Mouse (Mus musculus) lung, embryonic 16.5 days (tissue): ENCODE data around the gene Tubb4a. TPM values are rescaled to one million over a fixed set of nuclear protein-coding genes. Genes with fewer than 3 reads are reported as not detected.
A peak's percentile ranks its signal among the peaks of the same experiment; 100 is the strongest.

Experiments
- ATAC-seq: fragments of 200-750 bp; cut with Nextera tagmentation; 2 replicates; pipeline ENCODE4 v1.8.0; 2017; ENCODE audit warnings: low read depth, mild to moderate bottlenecking, moderate library complexity
- H3K27ac ChIP-seq: fragments of 300-500 bp; sonication (generic); 2 replicates; pipeline ENCODE4 v1.5.1; 2014; ENCODE audit warnings: mild to moderate bottlenecking, control low read depth, low read length
- H3K27me3 ChIP-seq: fragments of 300-500 bp; sonication (generic); 2 replicates; pipeline ENCODE4 v1.6.1; 2014; ENCODE audit warnings: low read depth, low read length, mixed read lengths; ENCODE audit not compliant: control insufficient read depth, insufficient read depth
- H3K36me3 ChIP-seq: fragments of 300-500 bp; sonication (generic); 2 replicates; pipeline ENCODE4 v1.6.1; 2014; ENCODE audit warnings: low read length; ENCODE audit not compliant: control insufficient read depth, insufficient read depth
- H3K4me1 ChIP-seq: fragments of 300-500 bp; sonication (generic); replicated peaks from 2 replicates; pipeline ENCODE4 v1.6.1; 2014; ENCODE audit warnings: low read length, mixed read lengths; ENCODE audit not compliant: control insufficient read depth, insufficient read depth
- H3K4me2 ChIP-seq: fragments of 300-500 bp; sonication (generic); 2 replicates; pipeline ENCODE4 v1.6.1; 2014; ENCODE audit warnings: low read depth, low read length, control low read depth
- H3K4me3 ChIP-seq: fragments of 300-500 bp; sonication (generic); 2 replicates; pipeline ENCODE4 v1.5.1; 2014; ENCODE audit warnings: mild to moderate bottlenecking, low read length, control low read depth
- H3K9ac ChIP-seq: fragments of 300-500 bp; sonication (generic); 2 replicates; pipeline ENCODE4 v1.6.1; 2014; ENCODE audit warnings: low read length, control low read depth
- H3K9me3 ChIP-seq: fragments of 300-500 bp; sonication (generic); 2 replicates; pipeline ENCODE4 v1.6.1; 2016; ENCODE audit warnings: low read length; ENCODE audit not compliant: control insufficient read depth
- WGBS: fragments of 180-500 bp; shearing (Covaris S2); extraction: QIAGEN DNeasy Blood & Tissue Kit; methylation state at CpG from one replicate; pipeline ENCODE4 v1.1.7; 2014; 5-methylcytosine and 5-hydroxymethylcytosine counted together
- polyA plus RNA-seq: library from polyadenylated mRNA; unstranded; fragments of >200 nt; fragmentation: Nextera tagmentation; extraction: Ambion mirVana; gene quantifications from 2 replicates; pipeline ENCODE4 v1.2.1, GENCODE M21; 2015

Tubb4a gene
- polyA plus RNA-seq, 1 experiment from 2014 or later = 15.0 TPM

DNA sequence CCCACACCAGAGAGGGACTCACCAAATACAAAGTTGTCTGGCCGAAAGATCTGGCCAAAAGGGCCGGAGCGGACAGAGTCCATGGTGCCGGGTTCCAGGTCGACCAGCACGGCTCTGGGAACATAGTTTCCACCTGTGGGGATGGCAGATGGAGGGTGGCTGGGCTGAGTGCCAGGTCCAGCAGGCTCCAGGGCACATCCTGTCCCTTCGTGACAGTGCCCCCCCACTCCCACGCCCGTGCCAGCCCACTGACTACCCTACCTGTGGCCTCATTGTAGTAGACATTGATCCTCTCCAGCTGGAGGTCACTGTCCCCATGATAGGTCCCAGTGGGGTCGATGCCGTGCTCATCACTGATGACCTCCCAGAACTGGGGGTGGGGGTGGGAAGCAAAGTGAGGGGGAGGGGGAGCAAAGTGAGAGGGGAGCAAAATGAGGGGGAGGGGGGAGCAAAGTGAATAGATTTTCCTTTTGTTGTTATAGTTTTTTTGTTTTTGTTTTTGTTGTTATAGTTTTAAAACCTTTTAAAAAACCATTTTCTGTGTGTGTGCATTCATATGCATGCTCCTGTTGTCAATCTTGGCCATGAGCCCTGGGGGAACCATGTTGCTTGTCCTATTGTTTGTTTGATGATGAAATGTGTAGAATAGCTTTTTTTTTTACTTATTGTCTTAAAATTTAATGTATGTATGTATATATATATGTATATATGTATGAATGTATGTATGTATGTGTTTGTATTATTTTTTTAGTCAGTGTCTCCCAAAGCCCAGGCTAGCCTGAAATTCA, 1.4 kb downstream of the Tubb4a start:
- no peaks in the 10 kb centered on the region for H3K9me3 ChIP-seq
- H3K4me1 ChIP-seq = peaks cover 5% of the 10 kb centered on the region
- no peak overlapping the region for H3K27ac ChIP-seq
- H3K4me2 ChIP-seq = no peak overlapping the region
- H3K27me3 ChIP-seq = no peaks in the 10 kb centered on the region
- H3K36me3 ChIP-seq = no peaks in the 10 kb centered on the region
- H3K4me3 ChIP-seq = no peak overlapping the region
- ATAC-seq = no peak
- H3K9ac ChIP-seq = no peak overlapping the region
- WGBS = 79% methylated on average over 11 of the region's 11 CpGs

DNA sequence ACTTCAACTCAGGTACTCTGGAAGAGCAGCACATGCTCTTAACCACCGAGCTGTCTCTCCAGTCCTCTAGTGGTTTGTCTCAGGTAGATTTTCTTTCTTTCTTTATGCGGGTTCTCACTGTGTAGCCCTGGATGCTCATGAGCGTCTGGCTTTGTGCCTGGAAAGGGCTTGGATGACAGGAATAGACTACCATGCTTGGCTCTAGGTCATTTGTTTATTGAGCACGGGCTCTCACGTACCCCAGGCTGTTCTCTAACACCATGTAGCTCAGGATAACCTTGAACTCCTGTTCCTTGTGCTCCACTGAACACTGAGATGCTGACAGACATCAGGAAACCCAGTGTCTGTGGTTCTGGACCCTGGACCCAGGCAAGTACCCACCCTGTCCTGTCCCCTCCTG, 5.1 kb downstream of the Tubb4a start:
- Histone ChIP-seq H3K9ac (no peak overlapping the region), H3K4me2 (no peak overlapping the region), H3K27ac (no peak overlapping the region), H3K9me3 (no peaks in the 10 kb centered on the region), H3K27me3 (no peaks in the 10 kb centered on the region), H3K4me1 (peaks cover 5% of the 10 kb centered on the region), H3K36me3 (no peaks in the 10 kb centered on the region), H3K4me3 (no peak overlapping the region)
- no peak for ATAC-seq
- 76% methylated on average over 5 of the region's 5 CpGs for WGBS

- Histone ChIP-seq H3K4me1 (no peaks in the 10 kb centered on the region), H3K27me3 (no peaks in the 10 kb centered on the region), H3K4me2 (no peak overlapping the region), H3K36me3 (no peaks in the 10 kb centered on the region), H3K27ac (no peak overlapping the region), H3K4me3 (no peak overlapping the region), H3K9ac (no peak overlapping the region), H3K9me3 (no peaks in the 10 kb centered on the region)
- ATAC-seq = no peak
- 91% methylated on average over 31 of the region's 31 CpGs for WGBS
Measured at GRCm38 (mm10) chr17:57081234-57081842, 6.2 kb downstream of the Tubb4a start.

DNA sequence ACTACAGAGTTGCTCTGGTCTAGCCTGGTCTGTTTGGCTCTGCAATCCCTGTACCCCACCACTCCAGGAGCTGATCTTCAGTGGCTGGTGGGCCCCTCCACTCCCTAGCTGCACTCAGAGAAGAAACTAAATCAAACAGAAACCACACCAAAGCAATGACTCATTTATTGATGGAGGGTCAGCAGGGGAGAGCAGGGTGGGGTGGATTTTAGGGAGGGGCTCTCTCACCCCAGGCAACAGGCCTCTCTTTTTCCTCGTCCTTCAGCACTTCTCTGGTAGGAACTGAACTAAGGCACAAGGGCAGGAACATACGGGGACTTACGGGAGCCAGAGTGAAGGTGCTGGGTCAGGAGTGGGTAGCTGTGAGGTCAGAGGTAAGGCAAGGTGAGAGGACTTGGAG, 7.7 kb downstream of the Tubb4a start:
- Histone ChIP-seq H3K9me3 (no peaks in the 10 kb centered on the region), H3K9ac (no peak overlapping the region), H3K36me3 (no peaks in the 10 kb centered on the region), H3K4me2 (no peak overlapping the region), H3K4me3 (no peak overlapping the region), H3K27ac (no peak overlapping the region), H3K4me1 (no peaks in the 10 kb centered on the region), H3K27me3 (no peaks in the 10 kb centered on the region)
- 69% methylated on average over 3 of the region's 3 CpGs for WGBS
- no peak for ATAC-seq

DNA sequence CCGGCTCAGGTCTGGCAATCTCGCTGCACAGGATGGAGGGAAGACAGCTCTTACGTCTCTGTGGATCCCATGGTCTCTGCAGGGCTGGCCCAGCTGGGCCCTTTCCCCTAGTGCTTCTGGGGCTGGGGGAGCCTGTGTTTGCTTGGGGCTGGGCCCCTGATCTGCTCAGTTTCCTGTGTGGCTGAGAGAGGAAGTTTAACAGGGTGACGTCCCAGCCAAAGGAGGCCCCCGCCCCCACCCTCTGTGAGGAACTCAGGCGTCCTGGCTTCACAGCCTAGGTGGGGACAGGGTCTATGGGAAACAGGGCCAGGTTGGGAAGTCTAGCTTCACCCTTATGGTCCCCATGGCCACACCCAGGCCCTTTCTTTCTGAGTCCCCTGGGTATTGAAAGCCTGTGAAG, 9.2 kb downstream of the Tubb4a start, which contains the start of gene Dennd1c:
Gene Dennd1c, minus strand, starts transcription at position 179 of the 400 bp plus-strand sequence.
- no peaks in the 10 kb centered on the region for H3K27me3 ChIP-seq
- peak within 1 kb of the TSS; percentile 34; the same call in 1 of the 2 replicates for H3K9ac ChIP-seq
- no peaks in the 10 kb centered on the region for H3K9me3 ChIP-seq
- no peak within 1 kb of the TSS for H3K4me3 ChIP-seq
- no peak within 1 kb of the TSS for H3K4me2 ChIP-seq
- no peaks in the 10 kb centered on the region for H3K36me3 ChIP-seq
- no peaks in the 10 kb centered on the region for H3K4me1 ChIP-seq
- peak; percentile 61 for ATAC-seq
- H3K27ac ChIP-seq = no peak within 1 kb of the TSS
- 29% methylated on average over 6 of the region's 6 CpGs for WGBS

- H3K9me3 ChIP-seq = no peaks in the 10 kb centered on the region
- H3K4me1 ChIP-seq = no peaks in the 10 kb centered on the region
- no peak overlapping the region for H3K4me2 ChIP-seq
- H3K4me3 ChIP-seq = no peak overlapping the region
- H3K27ac ChIP-seq = no peak overlapping the region
- H3K27me3 ChIP-seq = no peaks in the 10 kb centered on the region
- 41% methylated on average over 3 of the region's 3 CpGs for WGBS
- H3K9ac ChIP-seq = no peak overlapping the region
- H3K36me3 ChIP-seq = no peaks in the 10 kb centered on the region
- ATAC-seq = no peak
Measured at GRCm38 (mm10) chr17:57076916-57077315, 10.7 kb downstream of the Tubb4a start.

DNA sequence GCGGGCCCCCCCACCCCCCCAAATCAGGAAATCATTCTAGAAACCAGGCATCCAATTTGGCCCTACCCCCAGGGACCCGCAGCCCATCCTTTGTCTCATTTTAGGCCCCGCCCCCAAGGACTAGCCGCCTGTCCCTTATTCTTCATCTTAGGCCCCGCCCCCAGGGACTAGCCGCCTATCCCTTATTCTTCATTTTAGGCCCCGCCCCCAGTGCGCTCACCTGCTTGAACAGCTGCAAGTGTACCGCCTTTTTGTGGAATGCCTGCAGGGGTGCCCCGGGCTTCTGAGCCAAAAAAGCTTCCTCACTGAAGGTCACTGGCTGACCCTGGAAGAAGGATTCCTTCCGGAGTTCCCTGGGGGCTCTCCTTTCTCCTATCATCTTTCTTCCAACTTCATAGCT, 16.9 kb downstream of the Tubb4a start:
- ATAC-seq = peak; percentile 88
- Histone ChIP-seq H3K4me2 (peak overlapping the region; percentile 8), H3K4me3 (peak overlapping the region; percentile 6), H3K4me1 (no peaks in the 10 kb centered on the region), H3K36me3 (no peaks in the 10 kb centered on the region), H3K27ac (no peak overlapping the region), H3K9me3 (no peaks in the 10 kb centered on the region), H3K9ac (no peak overlapping the region), H3K27me3 (no peaks in the 10 kb centered on the region)
- WGBS = under 1% methylated on average over 11 of the region's 11 CpGs

DNA sequence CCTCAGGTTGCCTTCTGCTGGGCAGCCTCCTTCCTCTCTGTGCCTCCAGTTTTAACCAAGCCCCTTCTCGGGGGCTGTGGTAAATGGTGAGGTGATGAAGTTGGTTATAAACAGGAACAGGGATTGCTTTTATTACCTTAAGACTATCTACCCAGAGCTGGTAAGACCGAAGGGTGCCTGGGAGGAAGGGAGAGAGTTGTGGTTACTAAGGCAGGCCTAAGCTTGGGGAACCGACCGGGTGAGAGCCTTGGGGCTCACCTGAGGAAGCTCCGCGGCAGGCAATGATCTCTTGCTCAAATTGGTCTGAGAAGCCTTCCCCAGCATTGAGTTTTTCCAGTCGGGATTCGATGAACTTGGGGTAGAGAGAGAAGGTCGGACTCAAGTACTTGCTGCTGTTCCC, 17.3 kb downstream of the Tubb4a start:
- Histone ChIP-seq H3K4me2 (peak overlapping the region; percentile 8), H3K9ac (no peak overlapping the region), H3K4me1 (no peaks in the 10 kb centered on the region), H3K27ac (no peak overlapping the region), H3K27me3 (no peaks in the 10 kb centered on the region), H3K36me3 (no peaks in the 10 kb centered on the region), H3K9me3 (no peaks in the 10 kb centered on the region), H3K4me3 (peak overlapping the region; percentile 6)
- 8% methylated on average over 9 of the region's 9 CpGs for WGBS
- ATAC-seq = peak; percentile 16; the same call in 1 of the 2 replicates

- no peaks in the 10 kb centered on the region for H3K4me1 ChIP-seq
- H3K27me3 ChIP-seq = peaks cover 15% of the 10 kb centered on the region
- H3K9ac ChIP-seq = no peak overlapping the region
- WGBS = 46% methylated on average over 5 of the region's 5 CpGs
- no peaks in the 10 kb centered on the region for H3K9me3 ChIP-seq
- H3K36me3 ChIP-seq = no peaks in the 10 kb centered on the region
- H3K27ac ChIP-seq = no peak overlapping the region
- H3K4me2 ChIP-seq = no peak overlapping the region
- ATAC-seq = no peak
- no peak overlapping the region for H3K4me3 ChIP-seq
Measured at GRCm38 (mm10) chr17:57066908-57067307, 20.7 kb downstream of the Tubb4a start.
